Mouse (Mus musculus): ENCODE measurements around the gene Apobec1.
"Not testable (repeated sequence)": the region's sequence is repeated elsewhere in the genome, so short reads cannot be mapped to it uniquely, and the experiment has no call there.

Apobec1 gene

DNA sequence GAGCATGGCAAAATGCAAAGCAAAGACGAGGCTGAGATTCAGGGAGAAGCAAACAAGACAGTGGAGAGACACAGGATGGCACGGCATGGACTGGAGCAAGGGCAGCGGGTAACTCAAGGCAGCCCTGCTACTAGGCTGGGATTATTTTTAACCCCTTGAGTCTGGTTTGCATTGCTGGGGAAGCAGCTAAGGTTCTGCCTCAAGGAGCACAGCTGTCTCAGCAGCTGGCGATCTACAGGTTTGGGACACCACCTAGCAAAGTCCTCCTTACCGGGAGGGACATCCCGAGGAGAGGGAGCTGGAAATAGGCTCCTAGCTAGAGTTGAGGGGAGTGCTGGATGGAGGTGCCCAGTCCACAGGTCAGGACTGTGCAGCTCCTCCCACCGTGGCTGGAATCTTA, 47.0 kb downstream of the Apobec1 start:
- no peak for DNase-seq

GRCm38 (mm10) chr6:122554102-122554501, 48.1 kb downstream of the Apobec1 start:
- no peak for DNase-seq

DNA sequence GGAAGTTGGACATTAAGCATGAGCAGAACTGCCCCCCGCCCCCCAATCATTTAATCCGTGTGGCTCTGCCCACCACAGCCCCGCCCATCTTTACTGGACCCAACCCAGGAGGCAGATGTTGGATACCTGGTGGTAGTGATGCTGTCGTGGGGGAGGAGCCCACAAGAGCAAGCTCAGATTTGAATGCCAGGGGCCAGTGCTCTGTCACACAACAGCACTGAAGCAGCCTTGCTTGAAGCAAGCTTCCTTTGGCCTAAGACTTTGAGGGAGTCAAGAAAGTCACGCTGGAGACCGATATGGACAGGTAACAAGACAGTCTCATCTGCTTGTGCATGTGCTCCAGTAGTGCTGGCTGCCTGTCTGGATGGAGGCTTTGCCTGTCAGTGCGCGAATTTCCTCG, 48.6 kb downstream of the Apobec1 start, which contains the start of gene Aicda:
Gene Aicda, plus strand, starts transcription at position 196 of the 400 bp plus-strand sequence.
- DNase-seq: no peak

DNA sequence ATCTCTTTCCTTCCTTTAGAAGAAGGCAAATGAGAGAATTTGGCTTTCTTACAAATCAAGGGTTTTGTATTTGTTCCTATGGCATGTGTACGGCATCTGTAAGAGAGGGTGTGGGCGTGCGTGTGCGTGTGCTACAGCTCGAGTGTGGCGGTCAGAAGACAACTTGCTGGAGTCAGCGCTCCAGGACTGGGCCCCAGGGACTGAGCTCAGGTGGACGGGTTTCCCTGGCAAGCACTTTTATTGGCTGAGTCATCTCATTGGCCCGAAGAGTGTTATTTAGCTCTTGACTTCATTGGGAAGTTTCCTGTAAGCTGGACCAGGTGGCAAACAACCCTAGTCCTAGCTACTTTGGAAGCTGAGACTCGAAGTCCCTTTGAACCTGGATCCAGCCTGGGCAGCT, 56.3 kb downstream of the Apobec1 start:
- DNase-seq: no peak

- DNase-seq: no peak
These were observed 56.9 kb downstream of the Apobec1 start for GRCm38 (mm10) chr6:122545289-122545882.

GRCm38 (mm10) chr6:122544672-122545071, 57.6 kb downstream of the Apobec1 start:
- DNase-seq: no peak

GRCm38 (mm10) chr6:122543574-122543973, 58.7 kb downstream of the Apobec1 start:
- DNase-seq: no peak

GRCm38 (mm10) chr6:122542459-122542858, 59.8 kb downstream of the Apobec1 start:
- DNase-seq: not testable (repeated sequence)

GRCm38 (mm10) chr6:122539564-122539963, 62.7 kb downstream of the Apobec1 start:
- DNase-seq: peak; percentile 17

DNA sequence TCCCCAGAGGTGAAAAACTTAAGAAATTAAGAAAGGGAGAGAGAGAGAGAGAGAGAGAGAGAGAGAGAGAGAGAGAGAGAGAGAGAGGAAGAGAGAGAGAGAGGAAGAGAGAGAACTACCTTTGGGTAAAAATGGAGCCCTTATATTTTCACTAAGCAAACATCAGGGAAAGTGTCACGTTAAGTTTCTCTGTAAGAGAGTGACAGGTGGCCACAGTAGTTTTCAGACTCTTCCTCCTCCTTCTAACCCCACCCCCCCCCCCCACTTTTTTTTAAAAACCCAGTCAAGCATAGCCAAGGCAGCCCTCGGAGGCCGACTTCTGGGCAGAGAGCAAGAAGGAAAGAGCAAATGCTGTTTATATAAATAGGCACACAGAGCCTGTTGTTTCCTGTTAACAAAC, 68.2 kb downstream of the Apobec1 start:
- DNase-seq: no peak

- no peak for DNase-seq
These were observed 69.4 kb downstream of the Apobec1 start for GRCm38 (mm10) chr6:122532883-122533302.

GRCm38 (mm10) chr6:122531466-122532174, 70.6 kb downstream of the Apobec1 start:
- no peak for DNase-seq

DNA sequence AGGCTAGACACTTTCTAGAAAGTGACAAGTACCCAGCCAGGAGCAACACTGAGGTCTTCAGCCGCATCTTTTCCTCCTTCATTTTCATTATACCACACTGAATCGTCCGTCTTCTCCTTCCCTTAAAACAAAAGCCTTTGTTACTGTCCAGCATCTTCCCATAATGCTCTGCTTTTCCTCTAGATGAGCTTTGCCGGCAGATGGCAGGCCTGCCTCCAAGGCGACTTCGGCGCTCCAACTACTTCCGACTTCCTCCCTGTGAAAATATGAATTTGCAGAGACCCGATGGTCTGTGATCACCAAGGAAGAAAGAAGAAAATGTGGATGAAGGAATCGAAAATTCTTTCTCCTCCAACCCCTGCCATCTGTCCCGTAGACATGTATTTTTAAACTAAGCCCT, 74.1 kb downstream of the Apobec1 start:
- DNase-seq: no peak
